ENCODE assay signal across 8 mouse cellular contexts in the genomic region with DNA sequence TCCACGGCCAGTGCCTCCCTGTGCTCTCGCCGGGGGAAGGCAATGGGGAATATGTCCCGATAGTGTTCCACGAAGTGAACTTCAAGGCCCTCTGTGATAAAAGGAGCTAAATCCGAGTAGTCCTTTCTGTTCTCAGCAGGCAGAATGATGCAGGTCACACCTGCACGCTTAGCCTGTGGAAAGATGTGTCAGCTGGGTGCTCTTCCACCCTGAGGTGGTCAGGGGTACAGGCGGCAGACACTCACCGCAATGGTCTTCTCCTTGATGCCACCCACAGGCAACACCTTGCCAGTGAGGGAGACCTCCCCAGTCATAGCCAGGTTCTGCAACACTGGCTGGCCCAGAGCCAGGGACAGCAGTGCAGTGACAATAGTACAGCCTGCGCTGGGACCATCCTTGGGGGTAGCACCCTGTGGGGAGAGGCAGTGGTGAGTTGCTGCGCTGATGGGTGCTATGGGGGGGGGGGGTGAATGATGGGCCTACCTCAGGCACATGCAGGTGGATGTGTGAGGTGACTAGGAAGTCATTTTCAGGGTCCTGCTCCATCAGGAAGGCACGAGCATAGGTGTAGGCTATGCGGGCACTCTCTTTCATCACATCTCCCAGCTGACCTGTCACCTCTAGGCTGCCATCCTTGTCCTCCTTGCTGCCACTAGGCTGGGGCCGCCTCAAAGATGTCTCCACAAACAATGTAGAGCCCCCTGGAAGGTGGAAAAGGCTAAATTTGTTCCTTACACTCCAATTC. TPM values are rescaled to one million over a fixed set of nuclear protein-coding genes. Genes with fewer than 3 reads are reported as not detected.
DNase-seq lines count a peak whose midpoint lies in the region; ATAC-seq and TF ChIP-seq lines count a peak whose summit lies in the region.

No protein-coding gene starts in this region.

- H3K27ac ChIP-seq in heart, embryonic 13.5 days (replicated peaks) = peak overlapping the region; percentile 90
- H3K27ac ChIP-seq in forebrain, embryonic 15.5 days (replicated peaks) = 0 out of 2 replicates have a peak overlapping the region, but pooled peaks have one; percentile 31
- H3K27ac ChIP-seq in limb, embryonic 15.5 days = no peak overlapping the region
- H3K27ac ChIP-seq in stomach, embryonic 16.5 days (ENCODE audit: low read length) = peak overlapping the region; percentile 21; the same call in 1 of the 2 replicates

- ATAC-seq in heart, embryonic 13.5 days (ENCODE audit: extremely low read depth, insufficient number of reproducible peaks, low FRiP score, low TSS enrichment) = no peak
- no peak for ATAC-seq in G1E (ENCODE audit: extremely low read depth, insufficient number of reproducible peaks, low FRiP score, poor library complexity, severe bottlenecking)
- no peak for ATAC-seq in forebrain, embryonic 15.5 days (replicated peaks)
- no peak for ATAC-seq in limb, embryonic 15.5 days (ENCODE audit: insufficient number of reproducible peaks, low FRiP score, low TSS enrichment, low read depth)
- ATAC-seq in stomach, embryonic 16.5 days (ENCODE audit: insufficient read depth, low FRiP score) = no peak

- H3K9ac ChIP-seq in heart, embryonic 13.5 days = peak overlapping the region; percentile 96
- H3K9ac ChIP-seq in forebrain, embryonic 15.5 days (replicated peaks) = peak overlapping the region; percentile 70
- peak overlapping the region; percentile 68 for H3K9ac ChIP-seq in limb, embryonic 15.5 days
- H3K9ac ChIP-seq in stomach, embryonic 16.5 days (ENCODE audit: low read length) = peak overlapping the region; percentile 91

- intact Hi-C loops in left cerebral cortex, postnatal 25 days (cut with DNase I) = loop anchor here (5.0 kb wide), 1 partner anchor 58 kb away; a partner anchor contains a TSS

- 28% methylated on average over 14 of the region's 14 CpGs for WGBS in heart, embryonic 13.5 days
- 29% methylated on average over 14 of the region's 14 CpGs for WGBS in forebrain, embryonic 15.5 days
- 30% methylated on average over 14 of the region's 14 CpGs for WGBS in limb, embryonic 15.5 days
- 20% methylated on average over 14 of the region's 14 CpGs for WGBS in stomach, embryonic 16.5 days

- H3K4me3 ChIP-seq in heart, embryonic 13.5 days = peak overlapping the region; percentile 77
- H3K4me3 ChIP-seq in G1E (ENCODE audit: low read depth, low read length) = peak overlapping the region; percentile 88
- peak overlapping the region; percentile 76 for H3K4me3 ChIP-seq in forebrain, embryonic 15.5 days
- H3K4me3 ChIP-seq in limb, embryonic 15.5 days = peak overlapping the region; percentile 62
- H3K4me3 ChIP-seq in stomach, embryonic 16.5 days (replicated peaks; ENCODE audit: low read length) = peak overlapping the region; percentile 74

- no peaks in the 10 kb centered on the region for H3K27me3 ChIP-seq in heart, embryonic 13.5 days (replicated peaks)
- no peaks in the 10 kb centered on the region for H3K27me3 ChIP-seq in G1E (ENCODE audit: insufficient read depth, low read length)
- H3K27me3 ChIP-seq in forebrain, embryonic 15.5 days = no peaks in the 10 kb centered on the region
- no peaks in the 10 kb centered on the region for H3K27me3 ChIP-seq in limb, embryonic 15.5 days
- no peaks in the 10 kb centered on the region for H3K27me3 ChIP-seq in stomach, embryonic 16.5 days (ENCODE audit: control insufficient read depth, insufficient read depth, low read length)

- no peak for DNase-seq in heart, adult 9 months (ENCODE audit: low spot score in 2 of 2)
- DNase-seq in G1E (ENCODE audit: low spot score) = peak; percentile 51
- no peak for DNase-seq in layer of hippocampus, adult 9-11 months
- DNase-seq in left cerebral cortex, postnatal 25 days (ENCODE audit: low spot score in 2 of 2) = no peak

- TF ChIP-seq CTCF in G1E (IDR thresholded peaks at IDR 0.05; ENCODE audit: low read depth, low read length) = no peak

- H3K9me3 ChIP-seq in heart, embryonic 13.5 days = no peaks in the 10 kb centered on the region
- no peaks in the 10 kb centered on the region for H3K9me3 ChIP-seq in G1E (replicated peaks)
- no peaks in the 10 kb centered on the region for H3K9me3 ChIP-seq in forebrain, embryonic 15.5 days
- no peaks in the 10 kb centered on the region for H3K9me3 ChIP-seq in limb, embryonic 15.5 days
- H3K9me3 ChIP-seq in stomach, embryonic 16.5 days (replicated peaks; ENCODE audit: control insufficient read depth, low read length) = no peaks in the 10 kb centered on the region

- H3K36me3 ChIP-seq in heart, embryonic 13.5 days = peaks cover 55% of the 10 kb centered on the region
- peaks cover 75% of the 10 kb centered on the region for H3K36me3 ChIP-seq in G1E (replicated peaks)
- peaks cover 46% of the 10 kb centered on the region for H3K36me3 ChIP-seq in forebrain, embryonic 15.5 days
- H3K36me3 ChIP-seq in limb, embryonic 15.5 days = peaks cover 53% of the 10 kb centered on the region
- H3K36me3 ChIP-seq in stomach, embryonic 16.5 days (ENCODE audit: control insufficient read depth, insufficient read depth, low read length) = peaks cover 29% of the 10 kb centered on the region

- peak overlapping the region; percentile 94 for H3K4me2 ChIP-seq in heart, embryonic 13.5 days
- H3K4me2 ChIP-seq in forebrain, embryonic 15.5 days (replicated peaks) = peak overlapping the region; percentile 78
- peak overlapping the region; percentile 80 for H3K4me2 ChIP-seq in limb, embryonic 15.5 days
- peak overlapping the region; percentile 96 for H3K4me2 ChIP-seq in stomach, embryonic 16.5 days (ENCODE audit: low read depth, low read length)

- peaks cover 38% of the 10 kb centered on the region for H3K4me1 ChIP-seq in heart, embryonic 13.5 days
- peaks cover 82% of the 10 kb centered on the region for H3K4me1 ChIP-seq in G1E (ENCODE audit: insufficient read depth, low read depth, low read length)
- peaks cover 28% of the 10 kb centered on the region for H3K4me1 ChIP-seq in forebrain, embryonic 15.5 days
- peaks cover 29% of the 10 kb centered on the region for H3K4me1 ChIP-seq in limb, embryonic 15.5 days
- H3K4me1 ChIP-seq in stomach, embryonic 16.5 days (ENCODE audit: control insufficient read depth, insufficient read depth, low read length) = peaks cover 18% of the 10 kb centered on the region

RNA-seq across cellular contexts. Expression of a gene that starts 1.3 kb away (rescaled TPM):
- polyA plus RNA-seq in heart, embryonic 13.5 days (2015; fragmentation: Nextera tagmentation; extraction: Ambion mirVana) = 1,294 and 1,391 TPM in 2 replicates
- total RNA-seq in G1E (2014; fragmentation: Nextera tagmentation) = 1,715 and 1,885 TPM in 2 replicates
- 2,574 and 3,073 TPM in 2 replicates for total RNA-seq in G1E (2017)
- 9,624 and 13,197 TPM in 2 replicates for polyA plus RNA-seq in G1E (2012)
- 1,126 and 1,235 TPM in 2 replicates for polyA plus RNA-seq in forebrain, embryonic 15.5 days (2015; fragmentation: Nextera tagmentation; extraction: Ambion mirVana)
- 1,472 and 1,900 TPM in 2 replicates for polyA plus RNA-seq in limb, embryonic 15.5 days (2015; fragmentation: Nextera tagmentation; extraction: Ambion mirVana)
- polyA plus RNA-seq in stomach, embryonic 16.5 days (2015; fragmentation: Nextera tagmentation; extraction: Ambion mirVana) = 1,502 and 1,716 TPM in 2 replicates
- 100 to 1,000 TPM; 334 to 355 TPM for total RNA-seq in left cerebral cortex, postnatal 25 days (2021)

RNA-seq across cellular contexts. Expression of a gene that starts 5.0 kb away (rescaled TPM):
- 273 and 332 TPM in 2 replicates for polyA plus RNA-seq in heart, embryonic 13.5 days (2015; fragmentation: Nextera tagmentation; extraction: Ambion mirVana)
- 42.8 and 61.4 TPM in 2 replicates for total RNA-seq in G1E (2014; fragmentation: Nextera tagmentation)
- 101 and 133 TPM in 2 replicates for total RNA-seq in G1E (2017)
- polyA plus RNA-seq in G1E (2012) = 278 and 377 TPM in 2 replicates
- polyA plus RNA-seq in forebrain, embryonic 15.5 days (2015; fragmentation: Nextera tagmentation; extraction: Ambion mirVana) = 194 and 210 TPM in 2 replicates
- 257 and 269 TPM in 2 replicates for polyA plus RNA-seq in limb, embryonic 15.5 days (2015; fragmentation: Nextera tagmentation; extraction: Ambion mirVana)
- polyA plus RNA-seq in stomach, embryonic 16.5 days (2015; fragmentation: Nextera tagmentation; extraction: Ambion mirVana) = 240 and 266 TPM in 2 replicates
- 100 to 1,000 TPM; 135 to 142 TPM for total RNA-seq in left cerebral cortex, postnatal 25 days (2021)

RNA-seq across cellular contexts. Expression of a gene that starts 12.1 kb away (rescaled TPM):
- polyA plus RNA-seq in heart, embryonic 13.5 days (2015; fragmentation: Nextera tagmentation; extraction: Ambion mirVana) = 54.4 and 58.9 TPM in 2 replicates
- total RNA-seq in G1E (2014; fragmentation: Nextera tagmentation) = 67.8 and 74.4 TPM in 2 replicates
- total RNA-seq in G1E (2017) = 101 and 103 TPM in 2 replicates
- 174 and 182 TPM in 2 replicates for polyA plus RNA-seq in G1E (2012)
- 47.7 and 49.9 TPM in 2 replicates for polyA plus RNA-seq in forebrain, embryonic 15.5 days (2015; fragmentation: Nextera tagmentation; extraction: Ambion mirVana)
- polyA plus RNA-seq in limb, embryonic 15.5 days (2015; fragmentation: Nextera tagmentation; extraction: Ambion mirVana) = 46.5 and 49.1 TPM in 2 replicates
- 40.7 and 42.9 TPM in 2 replicates for polyA plus RNA-seq in stomach, embryonic 16.5 days (2015; fragmentation: Nextera tagmentation; extraction: Ambion mirVana)
- 10 to 100 TPM; 63.0 to 63.1 TPM for total RNA-seq in left cerebral cortex, postnatal 25 days (2021)

RNA-seq across cellular contexts. Expression of a gene that starts 13.4 kb away (rescaled TPM):
- 0.22 and 0.40 TPM in 2 replicates for polyA plus RNA-seq in heart, embryonic 13.5 days (2015; fragmentation: Nextera tagmentation; extraction: Ambion mirVana)
- not detected in 2 replicates for total RNA-seq in G1E (2014; fragmentation: Nextera tagmentation)
- 0.17 TPM in 1 of 2 replicates, not detected in the other for total RNA-seq in G1E (2017)
- polyA plus RNA-seq in G1E (2012) = not detected in 2 replicates
- polyA plus RNA-seq in forebrain, embryonic 15.5 days (2015; fragmentation: Nextera tagmentation; extraction: Ambion mirVana) = 0.98 and 1.1 TPM in 2 replicates
- 0.17 and 0.57 TPM in 2 replicates for polyA plus RNA-seq in limb, embryonic 15.5 days (2015; fragmentation: Nextera tagmentation; extraction: Ambion mirVana)
- polyA plus RNA-seq in stomach, embryonic 16.5 days (2015; fragmentation: Nextera tagmentation; extraction: Ambion mirVana) = 0.17 and 0.65 TPM in 2 replicates
- total RNA-seq in left cerebral cortex, postnatal 25 days (2021) = under 1 TPM; 0.73 TPM

RNA-seq across cellular contexts. Expression of a gene that starts 29.9 kb away (rescaled TPM):
- polyA plus RNA-seq in heart, embryonic 13.5 days (2015; fragmentation: Nextera tagmentation; extraction: Ambion mirVana) = 66.9 and 68.1 TPM in 2 replicates
- total RNA-seq in G1E (2014; fragmentation: Nextera tagmentation) (67.0 and 76.5 TPM in 2 replicates), G1E (2017) (85.0 and 121 TPM in 2 replicates)
- polyA plus RNA-seq in G1E (2012) = 151 and 154 TPM in 2 replicates
- polyA plus RNA-seq in forebrain, embryonic 15.5 days (2015; fragmentation: Nextera tagmentation; extraction: Ambion mirVana) = 125 and 132 TPM in 2 replicates
- 80.6 and 94.2 TPM in 2 replicates for polyA plus RNA-seq in limb, embryonic 15.5 days (2015; fragmentation: Nextera tagmentation; extraction: Ambion mirVana)
- 78.9 and 88.5 TPM in 2 replicates for polyA plus RNA-seq in stomach, embryonic 16.5 days (2015; fragmentation: Nextera tagmentation; extraction: Ambion mirVana)
- 100 to 1,000 TPM; 128 to 147 TPM for total RNA-seq in left cerebral cortex, postnatal 25 days (2021)
